Mouse (Mus musculus): ENCODE data around the gene Lancl3. TPM values are rescaled to one million over a fixed set of nuclear protein-coding genes. Genes with fewer than 3 reads are reported as not detected.
"Not testable (repeated sequence)": the region's sequence is repeated elsewhere in the genome, so short reads cannot be mapped to it uniquely, and the experiment has no call there.

The Lancl3 gene
- polyA plus RNA-seq, 1 experiment, result 0.15 TPM

DNA sequence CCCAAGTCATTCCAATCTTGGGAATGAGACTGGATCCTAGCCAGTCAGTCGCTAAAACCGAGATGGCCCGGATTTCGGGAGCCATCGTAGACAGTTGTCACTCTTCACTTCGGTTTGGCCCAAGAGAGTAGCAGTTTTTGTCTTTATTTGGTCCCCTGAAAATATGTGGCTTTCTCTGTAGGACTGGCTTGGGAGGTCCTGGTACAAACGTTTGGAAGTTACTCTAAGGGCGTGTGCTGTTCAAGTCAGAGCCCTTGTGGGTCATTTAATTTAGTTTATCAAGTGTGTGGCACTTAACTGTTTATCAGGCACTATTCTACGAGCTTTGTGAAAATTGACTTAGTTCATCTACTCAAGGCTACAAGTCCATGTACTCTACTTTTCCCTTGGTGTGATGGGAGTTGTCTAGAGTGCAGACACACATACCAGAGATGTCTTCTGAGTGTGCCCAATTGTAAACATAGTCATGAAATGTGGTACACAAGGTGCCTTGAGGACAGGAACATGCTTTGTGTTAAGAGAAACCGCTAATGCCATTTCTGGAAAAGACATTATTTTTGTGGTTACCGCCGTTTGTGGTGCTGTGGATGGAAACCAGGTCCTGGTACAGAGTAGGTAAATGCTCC lies 73.8 kb downstream of the Lancl3 start:
- TF ChIP-seq POLR2A (IDR thresholded peaks at IDR 0.05; ENCODE audit: low read depth, low read length) (no peak), CTCF (IDR thresholded peaks at IDR 0.05; ENCODE audit: extremely low read depth, insufficient read depth, insufficient read length, insufficient replicate concordance) (no peak)
- no peaks in the 10 kb centered on the region; the same call in 1 of the 2 replicates for H3K4me1 ChIP-seq (ENCODE audit: control insufficient read depth, insufficient read depth, insufficient read length)
- H3K27me3 ChIP-seq (ENCODE audit: control insufficient read depth, insufficient read depth, low read length), result no peaks in the 10 kb centered on the region
- no peak for DNase-seq (ENCODE audit: low read depth in 1 of 2, low spot score in 2 of 2)
- peak overlapping the region; percentile 74; the same call in 1 of the 2 replicates for H3K27ac ChIP-seq (ENCODE audit: insufficient read depth, low read length)
- H3K4me3 ChIP-seq (ENCODE audit: extremely low read depth, insufficient read depth, insufficient read length), result peak overlapping the region; percentile 68; the same call in 1 of the 2 replicates
- H3K36me3 ChIP-seq (ENCODE audit: control insufficient read depth, insufficient read depth, low read length), result no peaks in the 10 kb centered on the region
- 54% methylated on average over 12 of the region's 12 CpGs for whole genome bisulfite sequencing

DNA sequence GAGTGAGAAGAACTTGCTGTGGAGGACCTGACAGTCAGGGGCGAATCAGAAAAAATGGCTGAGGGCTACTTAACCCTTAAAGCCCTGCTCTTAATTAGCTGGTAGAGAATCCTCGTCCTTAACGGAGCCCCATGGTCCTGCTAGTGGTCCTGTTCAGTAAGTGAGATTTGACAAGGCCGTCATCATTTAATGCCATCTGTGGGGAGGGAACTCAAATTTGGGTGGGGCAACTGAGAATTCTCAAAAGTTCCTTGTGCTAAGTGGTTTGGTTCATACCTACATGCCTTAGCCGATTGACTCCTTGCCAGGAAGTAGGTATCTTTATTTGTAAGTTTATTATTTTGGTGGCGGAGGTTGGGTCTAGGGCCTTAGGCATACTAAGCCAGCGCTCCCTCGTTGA lies 74.6 kb downstream of the Lancl3 start:
- no peak for DNase-seq (ENCODE audit: low read depth in 1 of 2, low spot score in 2 of 2)
- Histone ChIP-seq H3K27ac (ENCODE audit: insufficient read depth, low read length) (no peak overlapping the region), H3K4me3 (ENCODE audit: extremely low read depth, insufficient read depth, insufficient read length) (no peak overlapping the region), H3K4me1 (ENCODE audit: control insufficient read depth, insufficient read depth, insufficient read length) (no peaks in the 10 kb centered on the region; the same call in 1 of the 2 replicates), H3K27me3 (ENCODE audit: control insufficient read depth, insufficient read depth, low read length) (no peaks in the 10 kb centered on the region), H3K36me3 (ENCODE audit: control insufficient read depth, insufficient read depth, low read length) (no peaks in the 10 kb centered on the region)
- TF ChIP-seq CTCF (IDR thresholded peaks at IDR 0.05; ENCODE audit: extremely low read depth, insufficient read depth, insufficient read length, insufficient replicate concordance), result no peak
- no peak for TF ChIP-seq POLR2A (IDR thresholded peaks at IDR 0.05; ENCODE audit: low read depth, low read length)
- WGBS, result 70% methylated on average over 8 of the region's 8 CpGs

DNA sequence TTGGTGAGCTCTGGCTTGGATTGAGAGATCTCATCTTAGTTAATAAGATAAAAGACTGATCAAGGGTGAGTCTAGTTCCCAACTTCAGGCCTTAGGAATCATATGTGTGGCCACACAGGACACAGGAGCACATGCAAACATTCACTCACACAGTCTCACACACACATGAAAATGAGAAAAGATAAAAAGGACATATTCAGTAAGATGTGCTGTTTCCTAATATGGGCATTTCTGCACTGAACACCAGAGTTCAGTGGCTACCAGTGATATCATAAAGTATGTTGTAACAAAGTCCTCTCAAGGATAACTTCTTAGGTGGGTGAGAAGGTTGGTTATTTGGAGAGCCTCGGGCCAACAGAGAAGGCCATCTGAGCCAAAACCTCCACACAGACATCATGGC lies 83.8 kb downstream of the Lancl3 start, which contains the start of gene H2al1m:
Gene H2al1m (plus strand): TSS at position 301 of the 400 bp plus-strand sequence.
- not testable (repeated sequence) for H3K4me1 ChIP-seq (ENCODE audit: control insufficient read depth, insufficient read depth, insufficient read length); H3K36me3 ChIP-seq (ENCODE audit: control insufficient read depth, insufficient read depth, low read length); H3K27me3 ChIP-seq (ENCODE audit: control insufficient read depth, insufficient read depth, low read length); H3K4me3 ChIP-seq (ENCODE audit: extremely low read depth, insufficient read depth, insufficient read length); DNase-seq (ENCODE audit: low read depth in 1 of 2, low spot score in 2 of 2); H3K27ac ChIP-seq (ENCODE audit: insufficient read depth, low read length)
- no CpG with 5 or more reads among the region's 1 CpGs for WGBS

DNA sequence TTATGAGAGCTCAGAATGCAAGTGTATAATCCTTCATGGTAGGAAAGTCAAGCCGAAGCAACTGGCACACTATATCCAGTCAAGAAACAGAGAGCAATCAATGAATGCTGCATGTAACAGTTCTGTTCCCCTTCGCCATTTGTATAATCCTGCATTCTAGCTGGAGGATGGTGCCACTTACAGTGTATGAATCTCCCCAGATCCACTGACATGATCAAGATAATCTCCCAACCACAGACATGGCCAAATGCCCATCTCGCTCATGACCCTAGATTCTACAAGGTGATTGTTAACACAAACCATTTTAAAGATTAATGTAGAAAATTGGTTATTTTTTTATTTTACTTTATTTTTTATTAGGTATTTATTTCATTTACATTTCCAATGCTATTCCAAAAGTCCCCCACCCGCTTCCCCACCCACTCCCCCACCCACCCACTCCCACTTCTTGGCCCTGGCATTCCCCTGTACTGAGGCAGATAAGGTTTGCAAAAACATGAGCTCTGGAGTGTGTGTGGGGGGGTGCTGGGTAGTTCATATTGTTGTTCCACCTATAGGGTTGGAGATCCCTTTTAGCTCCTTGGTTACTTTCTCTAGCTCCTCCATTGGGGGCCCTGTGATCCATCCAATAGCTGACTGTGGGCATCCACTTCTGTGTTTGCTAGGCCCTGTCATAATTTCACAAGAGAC lies 93.6 kb downstream of the Lancl3 start:
- H3K36me3 ChIP-seq (ENCODE audit: control insufficient read depth, insufficient read depth, low read length); H3K27me3 ChIP-seq (ENCODE audit: control insufficient read depth, insufficient read depth, low read length); H3K27ac ChIP-seq (ENCODE audit: insufficient read depth, low read length); DNase-seq (ENCODE audit: low read depth in 1 of 2, low spot score in 2 of 2); H3K4me3 ChIP-seq (ENCODE audit: extremely low read depth, insufficient read depth, insufficient read length); H3K4me1 ChIP-seq (ENCODE audit: control insufficient read depth, insufficient read depth, insufficient read length): not testable (repeated sequence)
- WGBS, result 86% methylated on average over 4 of the region's 4 CpGs

DNA sequence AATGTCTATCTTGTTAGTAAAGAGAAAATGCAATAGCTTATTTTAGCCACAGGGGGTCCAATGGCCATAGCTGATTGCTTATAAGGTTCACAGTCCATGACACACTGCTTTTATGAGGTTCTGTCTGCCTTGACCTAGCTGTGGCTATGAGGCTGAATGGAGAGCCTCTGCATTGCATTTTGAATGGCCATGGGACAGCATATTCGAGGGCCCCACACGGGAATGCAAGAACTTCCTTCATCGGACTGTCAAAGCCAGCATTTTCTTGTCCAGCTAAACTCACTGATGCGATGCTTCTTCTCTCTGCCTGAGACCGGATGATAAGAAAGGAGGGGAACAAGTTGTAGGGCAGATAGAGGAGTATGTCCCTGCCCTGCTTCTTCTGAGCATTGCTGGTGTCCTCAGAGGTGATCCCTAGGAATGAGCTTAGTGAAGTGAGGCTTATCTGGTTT lies 98.7 kb downstream of the Lancl3 start:
- no peaks in the 10 kb centered on the region for H3K4me1 ChIP-seq (ENCODE audit: control insufficient read depth, insufficient read depth, insufficient read length)
- no peaks in the 10 kb centered on the region for H3K36me3 ChIP-seq (ENCODE audit: control insufficient read depth, insufficient read depth, low read length)
- H3K4me3 ChIP-seq (ENCODE audit: extremely low read depth, insufficient read depth, insufficient read length), result no peak overlapping the region
- TF ChIP-seq POLR2A (IDR thresholded peaks at IDR 0.05; ENCODE audit: low read depth, low read length) (no peak), CTCF (IDR thresholded peaks at IDR 0.05; ENCODE audit: extremely low read depth, insufficient read depth, insufficient read length, insufficient replicate concordance) (no peak)
- H3K27ac ChIP-seq (ENCODE audit: insufficient read depth, low read length), result no peak overlapping the region
- no peak for DNase-seq (ENCODE audit: low read depth in 1 of 2, low spot score in 2 of 2)
- WGBS, result 81% methylated on average over 5 of the region's 5 CpGs
- no peaks in the 10 kb centered on the region for H3K27me3 ChIP-seq (ENCODE audit: control insufficient read depth, insufficient read depth, low read length)

DNA sequence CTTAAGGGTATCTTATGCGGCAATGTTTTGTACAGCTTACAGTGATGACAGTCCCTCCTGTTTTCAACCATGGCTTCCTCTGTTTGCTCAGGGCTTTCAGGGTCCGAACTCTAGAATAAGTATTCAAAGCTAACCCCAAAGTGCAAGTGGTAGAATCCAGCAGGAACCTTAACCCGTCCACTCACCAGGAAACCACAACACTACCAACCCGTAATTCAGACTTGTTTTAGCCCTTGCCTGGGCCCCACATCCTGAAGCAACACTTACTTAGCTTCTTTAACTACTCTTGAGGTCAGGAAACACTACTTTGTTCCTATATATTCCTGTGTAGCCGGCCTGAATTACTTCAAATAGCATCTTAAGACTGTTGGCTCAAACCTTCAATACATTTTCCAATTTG lies 103.1 kb downstream of the Lancl3 start:
- Histone ChIP-seq H3K4me1 (ENCODE audit: control insufficient read depth, insufficient read depth, insufficient read length) (no peaks in the 10 kb centered on the region), H3K4me3 (ENCODE audit: extremely low read depth, insufficient read depth, insufficient read length) (no peak overlapping the region), H3K36me3 (ENCODE audit: control insufficient read depth, insufficient read depth, low read length) (no peaks in the 10 kb centered on the region), H3K27ac (ENCODE audit: insufficient read depth, low read length) (no peak overlapping the region), H3K27me3 (ENCODE audit: control insufficient read depth, insufficient read depth, low read length) (no peaks in the 10 kb centered on the region)
- 52% methylated on average over 5 of the region's 5 CpGs for WGBS
- TF ChIP-seq POLR2A (IDR thresholded peaks at IDR 0.05; ENCODE audit: low read depth, low read length), result no peak
- TF ChIP-seq CTCF (IDR thresholded peaks at IDR 0.05; ENCODE audit: extremely low read depth, insufficient read depth, insufficient read length, insufficient replicate concordance), result no peak
- no peak for DNase-seq (ENCODE audit: low read depth in 1 of 2, low spot score in 2 of 2)

DNA sequence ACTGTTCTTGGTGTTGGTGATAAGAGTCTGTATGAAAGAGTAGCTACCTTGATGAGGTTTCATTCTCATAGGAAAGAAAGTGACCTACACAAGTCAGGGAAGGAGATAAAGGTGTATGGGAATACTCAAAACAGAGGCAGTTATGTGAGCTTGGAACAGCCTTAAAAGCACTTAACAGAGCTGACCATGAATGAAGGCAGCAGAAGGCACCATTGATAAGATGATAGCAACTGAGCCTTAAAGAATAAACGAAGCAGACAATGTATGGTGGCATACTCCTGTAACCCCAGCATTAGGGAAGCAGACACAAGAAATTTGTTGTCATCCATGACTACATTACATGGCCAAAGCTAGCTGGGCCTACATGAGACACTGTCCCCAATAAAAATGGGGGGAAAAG lies 103.8 kb downstream of the Lancl3 start:
- H3K4me3 ChIP-seq (ENCODE audit: extremely low read depth, insufficient read depth, insufficient read length), result no peak overlapping the region
- DNase-seq (ENCODE audit: low read depth in 1 of 2, low spot score in 2 of 2), result no peak
- WGBS, result 82% methylated on average over 1 of the region's 1 CpGs
- H3K36me3 ChIP-seq (ENCODE audit: control insufficient read depth, insufficient read depth, low read length), result no peaks in the 10 kb centered on the region
- TF ChIP-seq POLR2A (IDR thresholded peaks at IDR 0.05; ENCODE audit: low read depth, low read length), result no peak
- TF ChIP-seq CTCF (IDR thresholded peaks at IDR 0.05; ENCODE audit: extremely low read depth, insufficient read depth, insufficient read length, insufficient replicate concordance), result no peak
- H3K27me3 ChIP-seq (ENCODE audit: control insufficient read depth, insufficient read depth, low read length), result no peaks in the 10 kb centered on the region
- H3K4me1 ChIP-seq (ENCODE audit: control insufficient read depth, insufficient read depth, insufficient read length), result no peaks in the 10 kb centered on the region
- H3K27ac ChIP-seq (ENCODE audit: insufficient read depth, low read length), result no peak overlapping the region

DNA sequence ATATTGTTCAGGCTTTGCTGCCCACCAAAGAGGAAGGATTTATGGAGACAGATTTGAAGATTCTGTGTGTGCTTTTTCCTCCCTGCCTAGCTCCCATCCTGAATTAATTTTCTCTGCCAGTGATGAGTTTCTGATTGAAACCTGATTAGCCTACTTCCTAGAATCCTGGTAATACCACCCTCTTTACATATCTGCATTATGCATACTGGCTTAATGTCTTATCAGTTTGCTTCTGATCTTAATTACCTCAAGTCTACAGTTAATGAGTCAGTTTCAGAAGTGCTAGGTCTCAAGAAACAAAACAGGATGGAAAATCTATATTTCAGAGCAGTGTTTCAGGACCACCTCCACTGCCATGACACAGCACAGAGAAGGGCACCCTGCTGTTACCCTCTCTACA lies 116.8 kb downstream of the Lancl3 start:
- not testable (repeated sequence) for H3K36me3 ChIP-seq (ENCODE audit: control insufficient read depth, insufficient read depth, low read length); H3K4me1 ChIP-seq (ENCODE audit: control insufficient read depth, insufficient read depth, insufficient read length); H3K27ac ChIP-seq (ENCODE audit: insufficient read depth, low read length); H3K4me3 ChIP-seq (ENCODE audit: extremely low read depth, insufficient read depth, insufficient read length); DNase-seq (ENCODE audit: low read depth in 1 of 2, low spot score in 2 of 2); H3K27me3 ChIP-seq (ENCODE audit: control insufficient read depth, insufficient read depth, low read length)

Data from spleen, adult 2 months (tissue).